Mouse (Mus musculus) hindlimb bud, embryonic 11.5 days (tissue): ENCODE data around the gene Ermp1.

Experiments
- DNase-seq: peaks from one replicate; pipeline ENCODE4 v3.0.0-alpha.2; 2012; ENCODE audit warnings: low read depth, low spot score; ENCODE audit errors: extremely low spot score

The Ermp1 gene

DNA sequence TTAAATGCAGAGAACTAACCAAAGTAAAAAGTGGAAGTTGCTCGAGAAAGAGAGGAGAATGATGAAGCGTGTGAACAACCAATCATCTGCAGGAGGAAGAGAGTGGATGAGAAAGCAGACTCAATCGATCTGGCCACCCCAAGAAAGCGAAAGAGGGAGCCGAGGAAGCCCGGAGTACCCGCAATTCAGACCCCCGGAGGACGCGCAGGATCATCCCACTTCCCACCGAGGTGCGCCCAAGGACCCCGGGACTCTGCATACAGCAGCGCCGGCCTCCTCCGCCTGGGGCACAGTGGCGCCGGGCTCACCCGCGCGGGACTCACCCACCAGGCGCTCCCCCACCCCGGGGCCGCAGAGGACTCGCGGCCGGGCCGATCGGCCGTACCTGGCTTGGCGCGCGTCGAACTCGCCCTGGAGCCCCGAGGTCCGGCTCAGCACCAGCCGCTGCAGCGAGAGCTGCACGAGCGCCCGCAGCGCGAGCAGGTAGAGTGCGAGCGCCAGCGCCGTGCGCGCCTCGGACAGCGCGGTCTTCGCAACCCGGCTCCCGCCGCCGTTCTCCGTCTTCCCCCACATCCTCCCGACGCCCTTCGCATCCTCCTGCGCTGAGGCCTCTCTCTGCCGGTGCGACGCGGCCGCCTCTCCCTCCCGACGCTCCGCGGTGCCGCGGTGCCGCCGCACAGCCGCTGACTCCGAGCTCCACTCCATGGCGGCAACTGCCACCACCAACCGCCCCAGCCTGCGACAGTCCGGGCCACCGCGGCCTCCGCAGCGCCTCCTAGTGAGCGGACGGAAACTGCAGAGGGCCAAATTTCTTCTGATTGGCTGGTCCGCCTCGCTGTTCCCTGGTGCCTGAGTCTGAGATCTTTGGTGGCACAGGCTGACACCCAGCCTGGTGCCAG lies at the start of gene Ermp1:
Gene Ermp1, minus strand, starts transcription at position 765 of the 899 bp plus-strand sequence.
- DNase-seq, result peak; percentile 70

- DNase-seq, result no peak
These were observed 49.1 kb upstream of the Ermp1 start, which contains the start of gene Mlana for GRCm38 (mm10) chr19:29697245-29697874. Gene Mlana (plus strand): TSS chr19:29697824.

DNA sequence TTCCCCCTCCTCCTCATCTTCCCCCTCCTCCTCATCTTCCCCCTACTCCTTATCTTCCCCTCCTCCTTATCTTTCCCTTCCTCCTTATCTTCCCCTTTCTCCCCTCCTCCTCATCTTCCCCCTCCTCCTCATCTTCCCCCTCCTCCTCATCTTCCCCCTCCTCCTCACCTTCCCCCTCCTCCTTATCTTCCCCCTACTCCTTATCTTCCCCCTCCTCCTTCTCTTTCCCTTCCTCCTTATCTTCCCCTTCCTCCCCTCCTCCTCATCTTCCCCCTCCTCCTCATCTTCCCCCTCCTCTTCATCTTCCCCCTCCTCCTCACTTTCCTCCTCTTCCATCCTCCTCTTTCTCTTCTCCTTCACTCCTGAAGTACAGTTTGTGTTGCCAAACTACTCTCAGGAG lies 48.6 kb upstream of the Ermp1 start:
- DNase-seq, result no peak

DNA sequence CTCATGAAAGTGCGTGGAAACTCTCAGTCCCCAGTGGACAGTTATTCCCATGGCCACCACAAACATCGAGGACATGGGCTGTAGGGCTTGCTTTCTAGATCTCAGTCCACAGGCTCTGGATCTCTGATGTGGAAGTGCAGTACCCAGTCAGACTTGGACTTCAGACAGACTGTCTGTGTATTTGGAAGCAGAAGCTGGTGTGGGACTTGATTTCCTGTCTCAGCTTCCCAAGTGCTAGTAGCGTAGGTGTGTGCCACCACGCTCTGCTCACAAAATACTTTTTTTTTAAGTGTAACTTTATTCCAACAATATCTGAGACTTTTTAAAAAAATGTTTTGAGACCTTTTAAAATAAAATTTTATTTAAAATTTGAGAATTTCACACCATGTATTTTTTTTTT lies 48.1 kb upstream of the Ermp1 start:
- DNase-seq, result no peak

GRCm38 (mm10) chr19:29695071-29695470 lies 46.9 kb upstream of the Ermp1 start:
- no peak for DNase-seq

- peak; percentile 70 for DNase-seq
These were observed 35.8 kb upstream of the Ermp1 start for GRCm38 (mm10) chr19:29683844-29684540.

GRCm38 (mm10) chr19:29680182-29681152 lies 32.3 kb upstream of the Ermp1 start:
- no peak for DNase-seq

DNA sequence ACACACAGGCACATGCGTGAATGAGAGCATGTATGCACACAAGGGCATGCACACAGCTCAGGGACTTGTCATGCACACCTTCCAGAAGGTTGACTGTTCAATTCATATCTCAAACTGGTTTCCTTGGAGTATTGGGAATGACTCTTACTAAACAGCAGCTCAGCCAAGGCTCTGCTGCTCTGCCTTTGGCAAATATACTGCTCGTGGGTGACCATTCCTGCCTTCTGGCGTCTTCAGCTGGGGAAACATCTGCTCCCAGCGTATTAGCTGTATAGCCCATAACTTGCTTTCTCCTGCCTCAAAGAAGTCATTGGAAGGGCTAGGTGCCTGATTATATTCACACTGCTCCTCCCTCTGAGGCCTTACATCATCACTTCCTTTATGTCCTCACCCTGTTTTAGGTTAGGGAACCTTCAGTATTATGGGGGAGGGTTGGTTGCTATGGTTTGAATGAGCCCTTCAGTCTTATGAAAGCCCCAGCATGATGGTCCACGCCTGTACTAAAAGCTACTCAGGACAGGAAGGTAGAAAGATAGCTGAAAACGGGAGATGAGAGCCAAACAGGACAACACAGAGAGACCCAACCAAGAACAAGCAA lies 30.1 kb upstream of the Ermp1 start:
- DNase-seq, result no peak

DNA sequence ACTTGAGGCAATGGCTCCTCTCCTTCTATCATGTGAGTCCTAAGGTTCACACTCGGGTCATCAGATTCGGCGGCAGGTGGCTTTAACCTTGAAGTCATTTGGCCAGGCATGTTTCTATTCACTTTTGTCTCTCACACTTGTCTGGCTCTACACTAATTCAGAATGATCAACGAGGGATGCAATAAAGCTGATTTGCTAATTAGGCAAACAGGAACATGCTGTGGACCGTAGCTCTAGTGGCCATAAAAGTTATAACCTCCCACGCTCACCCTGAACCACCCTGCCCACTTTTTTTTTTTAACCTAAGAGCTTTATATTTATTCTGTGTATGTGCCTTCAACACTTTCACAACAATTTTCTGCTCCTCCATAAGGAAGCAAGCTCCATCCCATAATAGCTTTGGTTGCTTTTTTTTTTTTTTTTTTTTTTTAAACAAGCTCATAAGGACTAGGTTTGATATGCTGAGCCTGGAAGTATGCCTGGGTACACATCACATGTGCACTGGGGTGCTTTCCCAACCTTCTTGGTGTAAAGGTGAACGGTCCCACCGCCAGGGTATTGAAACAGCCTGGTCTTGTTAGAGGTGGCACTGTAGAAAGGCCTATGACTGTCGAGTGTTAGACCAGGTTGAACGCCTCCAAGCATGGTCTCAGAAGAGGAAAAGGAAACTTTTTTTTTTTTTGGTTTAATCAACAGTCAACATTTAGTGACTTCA lies 28.4 kb upstream of the Ermp1 start:
- DNase-seq, result no peak

DNA sequence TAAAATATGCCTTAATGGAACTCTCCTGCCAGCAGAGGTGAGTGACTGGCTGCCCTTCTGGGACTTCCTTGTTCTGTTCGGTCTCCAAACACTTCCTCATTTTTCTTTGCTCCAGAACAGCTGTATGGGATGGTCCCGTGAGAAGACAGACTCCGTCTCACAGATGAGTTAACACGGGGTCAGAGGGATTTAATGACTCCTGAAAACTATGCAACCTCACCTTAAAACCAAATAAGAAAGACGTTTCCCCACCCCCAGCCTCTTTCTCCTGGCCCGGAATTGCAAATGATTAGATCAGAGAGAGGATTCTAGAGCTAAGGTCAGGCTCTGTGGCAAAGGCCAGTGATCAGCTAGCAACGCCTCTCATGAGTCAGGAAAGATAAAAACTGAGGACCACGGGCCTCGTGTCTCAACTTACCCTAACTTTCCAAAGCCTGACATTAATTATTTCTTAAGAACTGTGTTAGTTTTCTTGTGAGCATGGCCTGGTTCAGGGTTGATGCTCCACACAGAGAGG lies 27.4 kb upstream of the Ermp1 start:
- no peak for DNase-seq

- no peak for DNase-seq
These were observed 26.7 kb upstream of the Ermp1 start for GRCm38 (mm10) chr19:29674946-29675345.

- DNase-seq, result no peak
These were observed 24.4 kb upstream of the Ermp1 start for GRCm38 (mm10) chr19:29672660-29673059.

- DNase-seq, result no peak
These were observed 22.9 kb upstream of the Ermp1 start for GRCm38 (mm10) chr19:29671160-29671559.

DNA sequence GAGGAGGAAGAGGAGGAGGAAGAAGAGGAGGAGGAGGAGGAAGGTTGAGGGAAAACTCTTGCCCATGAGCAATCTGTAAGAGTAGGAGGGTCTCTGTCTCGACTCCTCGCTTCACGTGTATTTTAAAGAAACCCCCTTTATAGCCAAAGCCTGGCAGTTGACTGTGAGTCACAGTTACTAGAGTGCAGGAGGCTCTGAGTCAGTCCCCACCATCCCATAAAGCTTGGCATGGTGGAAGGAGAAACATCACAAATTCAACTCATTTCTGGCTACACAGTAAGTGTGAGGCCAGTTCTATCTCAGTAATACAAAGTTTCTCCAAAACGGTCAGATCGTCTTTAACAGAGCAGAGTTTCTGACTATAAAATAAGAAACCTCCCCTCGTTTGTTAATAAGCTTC lies 22.0 kb upstream of the Ermp1 start:
- no peak for DNase-seq

DNA sequence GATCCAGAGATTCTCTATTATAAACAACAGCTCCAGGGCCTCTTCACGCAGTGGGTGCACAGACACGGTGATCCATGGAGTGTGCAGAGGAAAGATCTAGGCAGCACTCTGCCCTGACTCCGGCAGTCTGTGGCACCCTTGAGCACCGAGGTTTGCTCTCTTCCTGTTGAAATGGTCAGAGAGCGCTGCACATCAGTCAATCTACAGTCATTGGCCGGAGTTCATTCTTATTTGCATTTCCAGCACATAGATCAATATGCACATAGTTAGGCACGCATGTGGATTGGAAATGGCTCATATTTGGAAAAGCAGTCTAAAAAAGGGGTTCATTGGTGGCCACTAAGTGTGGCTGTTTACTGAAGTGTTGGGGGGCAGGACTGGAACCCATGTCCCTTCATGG lies 19.9 kb upstream of the Ermp1 start:
- DNase-seq, result no peak

- DNase-seq, result no peak
These were observed 18.9 kb upstream of the Ermp1 start for GRCm38 (mm10) chr19:29666965-29667594.

DNA sequence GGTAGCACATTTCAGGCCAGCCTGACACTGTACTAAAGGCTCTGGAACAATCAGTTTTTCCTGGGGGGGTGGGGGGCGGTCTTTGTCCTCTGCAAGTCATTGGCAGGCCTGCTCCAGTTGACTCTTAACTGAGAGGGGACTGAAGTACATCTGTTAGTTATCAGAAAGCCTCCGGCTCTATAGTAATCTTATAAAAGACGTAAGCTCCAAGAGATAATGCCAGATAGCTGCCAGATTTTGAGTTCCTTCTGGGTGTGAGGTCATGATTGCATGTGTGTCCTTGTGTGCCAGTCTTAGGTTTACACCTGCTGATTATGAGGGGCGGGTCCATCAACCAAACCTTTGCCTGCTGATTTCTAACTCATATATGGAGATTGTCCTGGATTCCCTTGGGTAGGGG lies 17.9 kb upstream of the Ermp1 start:
- DNase-seq, result no peak

DNA sequence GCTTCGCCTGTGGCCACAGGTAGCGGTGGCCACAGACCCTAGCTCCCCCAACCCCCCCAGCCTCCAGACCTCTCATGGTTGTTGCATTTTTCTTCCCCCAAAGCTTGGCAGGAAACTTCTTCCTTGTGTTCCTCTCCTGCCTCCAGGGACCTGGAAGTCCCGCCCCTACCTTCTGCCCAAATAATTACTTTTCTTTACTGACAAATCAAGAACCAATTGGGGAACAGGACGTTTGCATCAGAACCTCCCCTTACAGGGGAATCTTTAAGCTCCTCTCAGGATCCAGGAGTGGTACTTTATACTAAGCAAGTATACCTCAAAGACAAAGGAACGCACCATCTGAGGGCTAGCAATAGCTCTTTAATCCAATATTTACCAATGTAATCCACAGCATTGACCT lies 16.7 kb upstream of the Ermp1 start:
- no peak for DNase-seq

DNA sequence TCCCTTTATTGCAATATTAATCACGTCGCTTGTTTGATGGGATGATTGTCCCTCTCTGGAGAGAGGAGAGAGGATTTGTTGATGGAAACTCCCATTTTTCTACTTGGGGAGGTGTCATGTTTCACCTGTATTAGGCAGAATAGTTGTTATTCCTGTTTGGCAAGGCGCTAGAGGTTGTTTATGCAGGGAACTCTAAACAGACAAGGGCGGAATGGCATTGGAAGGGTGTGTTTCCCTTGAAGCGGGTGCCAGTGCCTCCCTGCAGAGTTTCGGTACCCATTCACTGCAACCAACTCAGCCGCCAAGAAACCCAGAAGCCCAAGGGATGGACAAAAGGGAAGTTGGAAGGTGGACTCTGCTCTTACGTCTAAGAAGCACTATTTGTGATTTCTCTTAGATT lies 15.6 kb upstream of the Ermp1 start:
- DNase-seq, result no peak
